Mouse (Mus musculus): ENCODE measurements around the gene Tpx2.

DNA sequence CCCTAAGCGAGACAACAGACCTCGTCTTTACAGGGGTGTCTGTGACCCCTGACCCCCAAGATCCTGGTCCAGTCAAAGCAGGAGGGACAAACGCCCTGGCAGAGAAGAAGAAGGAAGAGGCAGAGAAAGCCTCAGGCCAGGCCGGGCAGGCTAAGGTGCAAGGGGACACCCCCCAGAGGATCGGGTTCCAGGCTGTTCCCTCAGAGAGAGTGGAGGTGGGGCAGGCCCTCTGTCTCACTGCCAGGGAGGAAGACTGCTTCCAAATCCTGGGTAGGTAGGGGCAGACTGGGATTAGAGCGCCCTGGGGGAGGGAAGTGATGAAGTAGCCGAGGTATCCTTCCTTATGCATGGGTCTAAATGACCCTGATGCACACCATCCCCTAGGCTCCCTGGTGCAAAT is 65.7 kb downstream of the Tpx2 start:
- TF ChIP-seq CTCF (IDR thresholded peaks at IDR 0.05; ENCODE audit: extremely low read depth, insufficient read length, insufficient replicate concordance, low read depth, low read length): no peak
- TF ChIP-seq POLR2A (IDR thresholded peaks at IDR 0.05; ENCODE audit: low read depth, low read length): no peak
